ENCODE assay signal across 22 mouse cellular contexts in genomic region chr10:81189821-81190220, GRCm38 (mm10). TPM values are rescaled to one million over a fixed set of nuclear protein-coding genes. Genes with fewer than 3 reads are reported as not detected.
DNase-seq lines count a peak whose midpoint lies in the region; ATAC-seq and TF ChIP-seq lines count a peak whose summit lies in the region.
"Had no signal": no experiment of that assay in that cellular context is flagged by ENCODE, and none has a peak within 500 bp of the region (broad histone marks: within the 10 kb centered on the region; RNA-seq: fewer than 3 reads in every experiment).

No protein-coding gene starts in this region.

- TF ChIP-seq POLR2A in ES-Bruce4 (IDR thresholded peaks at IDR 0.05; ENCODE audit: insufficient read depth, low read length), result no peak

- H3K4me2 ChIP-seq in hindbrain, postnatal 0 days (ENCODE audit: low read depth, low read length), result no peak overlapping the region
- H3K4me2 ChIP-seq in forebrain, postnatal 0 days (ENCODE audit: low read depth), result no peak overlapping the region
- H3K4me2 ChIP-seq: embryonic facial prominence, embryonic 12.5 days; forebrain, embryonic 13.5 days; forebrain, embryonic 15.5 days had no signal

- no peak for ATAC-seq in hindbrain, postnatal 0 days
- no peak for ATAC-seq in forebrain, postnatal 0 days
- ATAC-seq: activated CD4-positive, CD25-positive, alpha-beta regulatory T cell, adult 4 months; forebrain, embryonic 13.5 days; forebrain, embryonic 15.5 days; Patski had no signal

- peaks cover 44% of the 10 kb centered on the region for H3K4me1 ChIP-seq in hindbrain, embryonic 10.5 days (replicated peaks)
- H3K4me1 ChIP-seq in hindbrain, postnatal 0 days (ENCODE audit: insufficient read depth, low read length), result peaks cover 9% of the 10 kb centered on the region; the same call in 1 of the 2 replicates
- no peaks in the 10 kb centered on the region for H3K4me1 ChIP-seq in ES-Bruce4 (ENCODE audit: control insufficient read depth, insufficient read depth, low read length)
- peaks cover 11% of the 10 kb centered on the region for H3K4me1 ChIP-seq in forebrain, postnatal 0 days (ENCODE audit: insufficient read depth)

- no peak for TF ChIP-seq CTCF in hindbrain, postnatal 0 days (IDR thresholded peaks at IDR 0.05; ENCODE audit: low read depth)
- no peak for TF ChIP-seq CTCF in ES-Bruce4 (IDR thresholded peaks at IDR 0.05; ENCODE audit: low read depth, low read length)
- TF ChIP-seq CTCF in forebrain, postnatal 0 days (IDR thresholded peaks at IDR 0.05; ENCODE audit: low read depth), result no peak

- H3K36me3 ChIP-seq in hindbrain, embryonic 10.5 days, result peaks cover 61% of the 10 kb centered on the region
- peaks cover 27% of the 10 kb centered on the region; the same call in 1 of the 2 replicates for H3K36me3 ChIP-seq in hindbrain, postnatal 0 days (ENCODE audit: insufficient read depth, low read length)
- H3K36me3 ChIP-seq in ES-Bruce4 (ENCODE audit: control insufficient read depth, insufficient read depth, low read length, poor library complexity, severe bottlenecking), result no peaks in the 10 kb centered on the region
- H3K36me3 ChIP-seq in forebrain, postnatal 0 days (ENCODE audit: insufficient read depth), result peaks cover 29% of the 10 kb centered on the region

- H3K4me3 ChIP-seq in hindbrain, embryonic 10.5 days, result 0 out of 2 replicates have a peak overlapping the region, but pooled peaks have one; percentile 2
- H3K4me3 ChIP-seq in hindbrain, postnatal 0 days (ENCODE audit: low read length), result no peak overlapping the region
- peak overlapping the region; percentile 15 for H3K4me3 ChIP-seq in ES-Bruce4 (ENCODE audit: low read depth, low read length)
- H3K4me3 ChIP-seq in forebrain, postnatal 0 days (ENCODE audit: low read depth, low read length), result no peak overlapping the region
- H3K4me3 ChIP-seq: embryonic facial prominence, embryonic 12.5 days; forebrain, embryonic 13.5 days; forebrain, embryonic 15.5 days had no signal

- DNase-seq in cerebellum, adult 9-10 months, result peak; percentile 38
- DNase-seq in cerebellum, postnatal 4 days (ENCODE audit: low spot score in 2 of 2), result no peak
- DNase-seq in hindbrain, embryonic 10.5 days (ENCODE audit: low spot score), result no peak
- DNase-seq in hindbrain, postnatal 0 days (ENCODE audit: low spot score), result no peak
- no peak for DNase-seq in spleen, postnatal 4 days (ENCODE audit: low spot score in 2 of 2)
- DNase-seq in forebrain, postnatal 0 days, result no peak
- DNase-seq: adrenal gland, adult 8-10 months had no signal

- no peak overlapping the region for H3K9ac ChIP-seq in hindbrain, postnatal 0 days (replicated peaks; ENCODE audit: low read length)
- no peak overlapping the region for H3K9ac ChIP-seq in ES-Bruce4 (ENCODE audit: low read depth, poor library complexity, severe bottlenecking)
- no peak overlapping the region for H3K9ac ChIP-seq in forebrain, postnatal 0 days
- H3K9ac ChIP-seq: embryonic facial prominence, embryonic 12.5 days; forebrain, embryonic 13.5 days; forebrain, embryonic 15.5 days had no signal

- no peak for TF ChIP-seq EP300 in ES-Bruce4 (IDR thresholded peaks at IDR 0.05; ENCODE audit: insufficient read depth, low read depth, low read length)

- no peaks in the 10 kb centered on the region for H3K9me3 ChIP-seq in hindbrain, embryonic 10.5 days
- H3K9me3 ChIP-seq in hindbrain, postnatal 0 days (ENCODE audit: low read length), result no peaks in the 10 kb centered on the region
- no peaks in the 10 kb centered on the region for H3K9me3 ChIP-seq in ES-Bruce4 (replicated peaks; ENCODE audit: control insufficient read depth, insufficient read depth, low read length, poor library complexity, severe bottlenecking)
- H3K9me3 ChIP-seq in forebrain, postnatal 0 days (ENCODE audit: low read length), result no peaks in the 10 kb centered on the region
- H3K9me3 ChIP-seq: embryonic facial prominence, embryonic 10.5 days; embryonic facial prominence, embryonic 12.5 days; forebrain, embryonic 13.5 days; forebrain, embryonic 15.5 days; G1E had no signal

- no peak overlapping the region for H3K27ac ChIP-seq in hindbrain, embryonic 10.5 days
- H3K27ac ChIP-seq in hindbrain, postnatal 0 days, result no peak overlapping the region
- no peak overlapping the region for H3K27ac ChIP-seq in ES-Bruce4 (ENCODE audit: insufficient read depth, low read length)
- H3K27ac ChIP-seq in forebrain, postnatal 0 days (ENCODE audit: low read depth, low read length), result no peak overlapping the region
- H3K27ac ChIP-seq: embryonic facial prominence, embryonic 10.5 days; embryonic facial prominence, embryonic 12.5 days; forebrain, embryonic 13.5 days; forebrain, embryonic 15.5 days had no signal

- peaks cover 19% of the 10 kb centered on the region for H3K27me3 ChIP-seq in hindbrain, embryonic 10.5 days (ENCODE audit: insufficient read depth, poor library complexity, severe bottlenecking)
- H3K27me3 ChIP-seq in hindbrain, postnatal 0 days (ENCODE audit: insufficient read depth, low read length), result no peaks in the 10 kb centered on the region
- H3K27me3 ChIP-seq in ES-Bruce4 (ENCODE audit: control insufficient read depth, insufficient read depth, low read length, poor library complexity, severe bottlenecking), result no peaks in the 10 kb centered on the region
- 0 out of 2 replicates have a peak, but pooled peaks cover 7% of the 10 kb centered on the region for H3K27me3 ChIP-seq in forebrain, postnatal 0 days (ENCODE audit: insufficient read depth, low read length)
- H3K27me3 ChIP-seq: Patski had no signal

- 77% methylated on average over 26 of the region's 26 CpGs for WGBS in hindbrain, embryonic 10.5 days
- WGBS in hindbrain, postnatal 0 days, result 78% methylated on average over 26 of the region's 26 CpGs
- 83% methylated on average over 26 of the region's 26 CpGs for WGBS in forebrain, postnatal 0 days

RNA-seq across cellular contexts. Expression of gene 4930442H23Rik, which starts 6.2 kb away (rescaled TPM):
- not detected in 2 replicates for polyA plus RNA-seq in hindbrain, embryonic 10.5 days (2016; fragmentation: Nextera tagmentation; extraction: Ambion mirVana)
- not detected in 2 replicates for total RNA-seq in hindbrain, postnatal 0 days (2014; rRNA removed)
- 0.26 TPM in 1 of 2 replicates, not detected in the other for polyA plus RNA-seq in hindbrain, postnatal 0 days (2015; fragmentation: Nextera tagmentation; extraction: Ambion mirVana)
- not detected in 2 replicates for polyA plus RNA-seq in ES-Bruce4 (2011; ENCODE audit: insufficient read depth, insufficient read length, low read depth, missing spikeins)
- not detected in 2 replicates for total RNA-seq in forebrain, postnatal 0 days (2014; rRNA removed)
- polyA plus RNA-seq in forebrain, postnatal 0 days (2015; fragmentation: Nextera tagmentation; extraction: Ambion mirVana), result 0.11 and 0.24 TPM in 2 replicates
- total RNA-seq: adrenal gland, adult 8-10 months; adrenal gland, postnatal 14 days; adrenal gland, postnatal 36 days; G1E had no signal
- polyA plus RNA-seq: activated CD4-positive, CD25-positive, alpha-beta regulatory T cell, adult 4 months; cerebellum, adult 2 months; cortical plate, adult 2 months; embryonic facial prominence, embryonic 10.5 days; embryonic facial prominence, embryonic 12.5 days; embryonic facial prominence, embryonic 14.5 days; forebrain, embryonic 11.5 days; forebrain, embryonic 13.5 days; frontal cortex, adult 2 months; G1E had no signal

RNA-seq across cellular contexts. Expression of gene Dapk3, which starts 7.0 kb away (rescaled TPM):
- 58.3 and 75.6 TPM in 2 replicates for polyA plus RNA-seq in hindbrain, embryonic 10.5 days (2016; fragmentation: Nextera tagmentation; extraction: Ambion mirVana)
- total RNA-seq in hindbrain, postnatal 0 days (2014; rRNA removed), result 69.7 and 80.9 TPM in 2 replicates
- 52.3 and 56.1 TPM in 2 replicates for polyA plus RNA-seq in hindbrain, postnatal 0 days (2015; fragmentation: Nextera tagmentation; extraction: Ambion mirVana)
- 61.2 and 64.8 TPM in 2 replicates for polyA plus RNA-seq in ES-Bruce4 (2011; ENCODE audit: insufficient read depth, insufficient read length, low read depth, missing spikeins)
- total RNA-seq in forebrain, postnatal 0 days (2014; rRNA removed), result 64.6 and 68.9 TPM in 2 replicates
- polyA plus RNA-seq in forebrain, postnatal 0 days (2015; fragmentation: Nextera tagmentation; extraction: Ambion mirVana), result 58.1 TPM in 2 replicates

RNA-seq across cellular contexts. Expression of gene Nmrk2, which starts 12.0 kb away (rescaled TPM):
- polyA plus RNA-seq in hindbrain, embryonic 10.5 days (2016; fragmentation: Nextera tagmentation; extraction: Ambion mirVana), result not detected in 2 replicates
- 0.31 and 0.58 TPM in 2 replicates for total RNA-seq in hindbrain, postnatal 0 days (2014; rRNA removed)
- polyA plus RNA-seq in hindbrain, postnatal 0 days (2015; fragmentation: Nextera tagmentation; extraction: Ambion mirVana), result 0.15 and 0.25 TPM in 2 replicates
- not detected in 2 replicates for polyA plus RNA-seq in ES-Bruce4 (2011; ENCODE audit: insufficient read depth, insufficient read length, low read depth, missing spikeins)
- total RNA-seq in forebrain, postnatal 0 days (2014; rRNA removed), result 0.08 TPM in 1 of 2 replicates, not detected in the other
- polyA plus RNA-seq in forebrain, postnatal 0 days (2015; fragmentation: Nextera tagmentation; extraction: Ambion mirVana), result not detected in 2 replicates
- total RNA-seq: adrenal gland, adult 8-10 months; adrenal gland, postnatal 14 days; adrenal gland, postnatal 36 days; G1E had no signal
- polyA plus RNA-seq: embryonic facial prominence, embryonic 10.5 days; forebrain, embryonic 11.5 days; forebrain, embryonic 13.5 days; G1E had no signal

RNA-seq across cellular contexts. Expression of gene Eef2, which starts 13.4 kb away (rescaled TPM):
- 495 and 570 TPM in 2 replicates for polyA plus RNA-seq in hindbrain, embryonic 10.5 days (2016; fragmentation: Nextera tagmentation; extraction: Ambion mirVana)
- total RNA-seq in hindbrain, postnatal 0 days (2014; rRNA removed), result 2,095 and 2,196 TPM in 2 replicates
- 422 and 434 TPM in 2 replicates for polyA plus RNA-seq in hindbrain, postnatal 0 days (2015; fragmentation: Nextera tagmentation; extraction: Ambion mirVana)
- polyA plus RNA-seq in ES-Bruce4 (2011; ENCODE audit: insufficient read depth, insufficient read length, low read depth, missing spikeins), result 2,442 and 2,478 TPM in 2 replicates
- total RNA-seq in forebrain, postnatal 0 days (2014; rRNA removed), result 2,084 and 2,175 TPM in 2 replicates
- polyA plus RNA-seq in forebrain, postnatal 0 days (2015; fragmentation: Nextera tagmentation; extraction: Ambion mirVana), result 466 and 485 TPM in 2 replicates

RNA-seq across cellular contexts. Expression of gene Pias4, which starts 22.1 kb away (rescaled TPM):
- 64.1 and 72.2 TPM in 2 replicates for polyA plus RNA-seq in hindbrain, embryonic 10.5 days (2016; fragmentation: Nextera tagmentation; extraction: Ambion mirVana)
- total RNA-seq in hindbrain, postnatal 0 days (2014; rRNA removed), result 33.9 and 46.4 TPM in 2 replicates
- 32.0 and 33.7 TPM in 2 replicates for polyA plus RNA-seq in hindbrain, postnatal 0 days (2015; fragmentation: Nextera tagmentation; extraction: Ambion mirVana)
- polyA plus RNA-seq in ES-Bruce4 (2011; ENCODE audit: insufficient read depth, insufficient read length, low read depth, missing spikeins), result 36.8 and 44.9 TPM in 2 replicates
- 30.1 and 32.5 TPM in 2 replicates for total RNA-seq in forebrain, postnatal 0 days (2014; rRNA removed)
- polyA plus RNA-seq in forebrain, postnatal 0 days (2015; fragmentation: Nextera tagmentation; extraction: Ambion mirVana), result 28.1 and 35.8 TPM in 2 replicates

Comparison
In these comparisons a context has a peak if more than half of its experiments do, and no peak if none do; other contexts are left out.
1. H3K4me3 ChIP-seq: peak in hindbrain, embryonic 10.5 days (single experiment) and ES-Bruce4 (single experiment); none in hindbrain, postnatal 0 days (single experiment) and forebrain, postnatal 0 days (single experiment).